ENCODE assay signal across 8 mouse cellular contexts in genomic region chr11:74771234-74771633, GRCm38 (mm10). TPM values are rescaled to one million over a fixed set of nuclear protein-coding genes. Genes with fewer than 3 reads are reported as not detected.
DNase-seq lines count a peak whose midpoint lies in the region; ATAC-seq lines count a peak whose summit lies in the region.

No protein-coding gene starts in this region.

- H3K27me3 ChIP-seq in heart, embryonic 15.5 days = no peaks in the 10 kb centered on the region
- H3K27me3 ChIP-seq in forebrain, embryonic 13.5 days = no peaks in the 10 kb centered on the region
- no peaks in the 10 kb centered on the region for H3K27me3 ChIP-seq in liver, embryonic 15.5 days

- no peaks in the 10 kb centered on the region for H3K9me3 ChIP-seq in heart, embryonic 15.5 days (replicated peaks)
- no peaks in the 10 kb centered on the region for H3K9me3 ChIP-seq in forebrain, embryonic 13.5 days (replicated peaks)
- no peaks in the 10 kb centered on the region for H3K9me3 ChIP-seq in liver, embryonic 15.5 days (replicated peaks)

- peak overlapping the region; percentile 83 for H3K4me2 ChIP-seq in heart, embryonic 15.5 days
- H3K4me2 ChIP-seq in forebrain, embryonic 13.5 days = peak overlapping the region; percentile 80
- peak overlapping the region; percentile 92 for H3K4me2 ChIP-seq in liver, embryonic 15.5 days

- ATAC-seq in heart, embryonic 15.5 days (replicated peaks; ENCODE audit: insufficient number of reproducible peaks, insufficient read depth, low FRiP score, low read depth) = no peak
- ATAC-seq in forebrain, embryonic 13.5 days = peak; percentile 33; the same call in 1 of the 2 replicates
- peak; percentile 26; the same call in 1 of the 2 replicates for ATAC-seq in liver, embryonic 15.5 days (ENCODE audit: insufficient read depth)

- peaks cover 15% of the 10 kb centered on the region for H3K4me1 ChIP-seq in heart, embryonic 15.5 days (replicated peaks)
- peaks cover 17% of the 10 kb centered on the region for H3K4me1 ChIP-seq in forebrain, embryonic 13.5 days
- H3K4me1 ChIP-seq in liver, embryonic 15.5 days (replicated peaks) = peaks cover 31% of the 10 kb centered on the region

- peak overlapping the region; percentile 93 for H3K4me3 ChIP-seq in heart, embryonic 15.5 days
- peak overlapping the region; percentile 68 for H3K4me3 ChIP-seq in forebrain, embryonic 13.5 days
- H3K4me3 ChIP-seq in liver, embryonic 15.5 days (replicated peaks) = peak overlapping the region; percentile 92

- peak overlapping the region; percentile 94 for H3K27ac ChIP-seq in heart, embryonic 15.5 days
- peak overlapping the region; percentile 92 for H3K27ac ChIP-seq in forebrain, embryonic 13.5 days
- H3K27ac ChIP-seq in liver, embryonic 15.5 days (replicated peaks) = peak overlapping the region; percentile 85

- H3K9ac ChIP-seq in heart, embryonic 15.5 days = peak overlapping the region; percentile 85
- peak overlapping the region; percentile 79 for H3K9ac ChIP-seq in forebrain, embryonic 13.5 days
- peak overlapping the region; percentile 70 for H3K9ac ChIP-seq in liver, embryonic 15.5 days

- WGBS in heart, embryonic 15.5 days = 8% methylated on average over 8 of the region's 8 CpGs
- 13% methylated on average over 8 of the region's 8 CpGs for WGBS in forebrain, embryonic 13.5 days
- WGBS in liver, embryonic 15.5 days (ENCODE audit: insufficient replicate concordance) = 8% methylated on average over 8 of the region's 8 CpGs

- DNase-seq in heart, postnatal 25 days (ENCODE audit: low spot score) = no peak
- DNase-seq in MEL-GATA-1-ER (ENCODE audit: extremely low read depth, low read depth) = peak; percentile 23
- DNase-seq in c-Kit-positive CD71-positive TER-119-positive erythroid progenitor cells, embryonic 14.5 days (ENCODE audit: low spot score) = no peak
- no peak for DNase-seq in adrenal gland, adult 2 months
- DNase-seq in embryo, embryonic 9.5 days (ENCODE audit: extremely low spot score) = no peak

- peaks cover 22% of the 10 kb centered on the region for H3K36me3 ChIP-seq in heart, embryonic 15.5 days
- peaks cover 30% of the 10 kb centered on the region for H3K36me3 ChIP-seq in forebrain, embryonic 13.5 days (ENCODE audit: poor library complexity, severe bottlenecking)
- peaks cover 29% of the 10 kb centered on the region for H3K36me3 ChIP-seq in liver, embryonic 15.5 days (replicated peaks)

- intact Hi-C loops in heart, postnatal 25 days (cut with DNase I) = loop anchor here (5.0 kb wide), 3 partner anchors 49 to 119 kb away; partner anchors contain the start of gene Pafah1b1

RNA-seq across cellular contexts. Expression of gene Mettl16, which starts 0.6 kb away (rescaled TPM):
- 28.0 and 30.5 TPM in 2 replicates for polyA plus RNA-seq in heart, embryonic 15.5 days (2015; fragmentation: Nextera tagmentation; extraction: Ambion mirVana)
- 10 to 100 TPM; 14.0 to 15.1 TPM for total RNA-seq in heart, postnatal 25 days (2021)
- 54.2 and 57.5 TPM in 2 replicates for polyA plus RNA-seq in forebrain, embryonic 13.5 days (2015; fragmentation: Nextera tagmentation; extraction: Ambion mirVana)
- 18.4 and 19.5 TPM in 2 replicates for polyA plus RNA-seq in liver, embryonic 15.5 days (2015; fragmentation: Nextera tagmentation; extraction: Ambion mirVana)
- 10 to 100 TPM; 33.2 to 33.7 TPM for total RNA-seq in adrenal gland, adult 2 months (2021)
- 1.5 and 3.2 TPM in 2 replicates for polyA plus RNA-seq in adrenal gland, adult 2 months (2012; rRNA removed)

RNA-seq across cellular contexts. Expression of gene Pafah1b1, which starts 46.8 kb away (rescaled TPM):
- polyA plus RNA-seq in heart, embryonic 15.5 days (2015; fragmentation: Nextera tagmentation; extraction: Ambion mirVana) = 38.7 and 46.9 TPM in 2 replicates
- total RNA-seq in heart, postnatal 25 days (2021) = 100 to 1,000 TPM; 206 to 224 TPM
- 59.0 and 64.5 TPM in 2 replicates for polyA plus RNA-seq in forebrain, embryonic 13.5 days (2015; fragmentation: Nextera tagmentation; extraction: Ambion mirVana)
- polyA plus RNA-seq in liver, embryonic 15.5 days (2015; fragmentation: Nextera tagmentation; extraction: Ambion mirVana) = 25.4 and 29.4 TPM in 2 replicates
- 100 to 1,000 TPM; 171 to 185 TPM for total RNA-seq in adrenal gland, adult 2 months (2021)
- 6.9 and 8.2 TPM in 2 replicates for polyA plus RNA-seq in adrenal gland, adult 2 months (2012; rRNA removed)

RNA-seq across cellular contexts. Expression of gene Mnt, which starts 59.5 kb away (rescaled TPM):
- polyA plus RNA-seq in heart, embryonic 15.5 days (2015; fragmentation: Nextera tagmentation; extraction: Ambion mirVana) = 3.0 and 3.7 TPM in 2 replicates
- 10 to 100 TPM in 1 of 2 experiments, 1 to 10 TPM in 1; 9.8 to 10.6 TPM for total RNA-seq in heart, postnatal 25 days (2021)
- polyA plus RNA-seq in forebrain, embryonic 13.5 days (2015; fragmentation: Nextera tagmentation; extraction: Ambion mirVana) = 6.8 and 8.1 TPM in 2 replicates
- 1.4 and 1.5 TPM in 2 replicates for polyA plus RNA-seq in liver, embryonic 15.5 days (2015; fragmentation: Nextera tagmentation; extraction: Ambion mirVana)
- 10 to 100 TPM; 23.4 to 25.2 TPM for total RNA-seq in adrenal gland, adult 2 months (2021)
- polyA plus RNA-seq in adrenal gland, adult 2 months (2012; rRNA removed) = 31.1 and 46.9 TPM in 2 replicates
